Mouse (Mus musculus): ENCODE measurements around the gene Cacnb2. TPM values are rescaled to one million over a fixed set of nuclear protein-coding genes. Genes with fewer than 3 reads are reported as not detected.

Gene Cacnb2
- polyA plus RNA-seq (2015; fragmentation: Nextera tagmentation; extraction: Ambion mirVana): 3.1 and 3.3 TPM in 2 replicates

DNA sequence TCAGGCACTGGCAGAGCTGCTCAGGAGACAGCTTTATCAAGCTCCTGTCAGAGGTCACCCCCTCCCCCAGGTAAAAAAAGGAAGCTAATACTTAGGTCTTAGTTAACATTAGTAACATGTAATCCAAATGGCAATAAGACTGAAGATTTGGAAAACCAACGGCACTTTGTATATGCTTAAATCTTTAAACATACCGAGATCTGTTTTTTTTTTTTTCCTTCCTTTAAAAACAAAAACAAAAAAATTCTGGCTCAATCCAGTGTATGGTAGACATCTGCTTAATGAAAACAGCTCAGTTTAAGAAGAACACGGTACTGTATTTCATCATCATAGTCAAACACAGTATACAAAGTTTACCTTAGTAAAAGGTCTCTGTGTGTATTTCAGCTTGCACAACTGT lies at the start of gene Cacnb2:
Gene Cacnb2 (plus strand): TSS at position 301 of the 400 bp plus-strand sequence.
- ATAC-seq (ENCODE audit: insufficient read depth, low FRiP score): no peak
- Histone ChIP-seq H3K4me3 (replicated peaks; ENCODE audit: low read length) (peak within 1 kb of the TSS; percentile 66), H3K4me1 (ENCODE audit: control insufficient read depth, insufficient read depth, low read length) (peaks cover 8% of the 10 kb centered on the region), H3K27me3 (ENCODE audit: control insufficient read depth, insufficient read depth, low read length) (no peaks in the 10 kb centered on the region), H3K9me3 (replicated peaks; ENCODE audit: control insufficient read depth, low read length) (no peaks in the 10 kb centered on the region), H3K27ac (ENCODE audit: low read length) (peak within 1 kb of the TSS; percentile 63), H3K9ac (ENCODE audit: low read length) (peak within 1 kb of the TSS; percentile 79), H3K4me2 (ENCODE audit: low read depth, low read length) (peak within 1 kb of the TSS; percentile 87), H3K36me3 (ENCODE audit: control insufficient read depth, insufficient read depth, low read length) (no peaks in the 10 kb centered on the region)
- 36% methylated on average over 3 of the region's 3 CpGs for WGBS

DNA sequence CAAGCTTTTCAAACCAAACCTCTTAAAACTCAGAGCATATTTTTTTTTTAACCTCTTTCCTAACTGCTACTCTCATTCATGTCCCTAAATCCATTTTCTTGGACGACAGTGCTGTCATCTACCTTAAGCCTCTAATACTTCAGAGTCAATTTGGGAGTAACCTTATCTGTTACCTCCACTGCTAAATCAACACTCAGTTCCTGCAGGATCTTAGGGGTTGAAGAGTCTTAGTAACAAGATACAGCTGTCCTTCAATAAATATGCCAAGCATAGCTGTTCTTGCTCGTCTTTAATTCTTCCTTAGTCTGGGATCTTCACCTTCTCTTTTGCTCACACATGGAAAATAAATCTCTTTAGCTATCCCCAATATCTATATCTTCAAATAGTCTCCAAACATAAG lies 34.9 kb upstream of the Cacnb2 start:
- H3K9me3 ChIP-seq (replicated peaks; ENCODE audit: control insufficient read depth, low read length): no peaks in the 10 kb centered on the region
- WGBS: 19% methylated on average over 2 of the region's 2 CpGs
- H3K27ac ChIP-seq (ENCODE audit: low read length): no peak overlapping the region
- H3K4me1 ChIP-seq (ENCODE audit: control insufficient read depth, insufficient read depth, low read length): no peaks in the 10 kb centered on the region
- H3K27me3 ChIP-seq (ENCODE audit: control insufficient read depth, insufficient read depth, low read length): no peaks in the 10 kb centered on the region
- no peak overlapping the region for H3K4me2 ChIP-seq (ENCODE audit: low read depth, low read length)
- no peak overlapping the region for H3K9ac ChIP-seq (ENCODE audit: low read length)
- no peak for ATAC-seq (ENCODE audit: insufficient read depth, low FRiP score)
- no peak overlapping the region for H3K4me3 ChIP-seq (replicated peaks; ENCODE audit: low read length)
- no peaks in the 10 kb centered on the region for H3K36me3 ChIP-seq (ENCODE audit: control insufficient read depth, insufficient read depth, low read length)

- no peak overlapping the region for H3K4me3 ChIP-seq (replicated peaks; ENCODE audit: low read length)
- no peak for ATAC-seq (ENCODE audit: insufficient read depth, low FRiP score)
- no peak overlapping the region for H3K9ac ChIP-seq (ENCODE audit: low read length)
- no peaks in the 10 kb centered on the region for H3K9me3 ChIP-seq (replicated peaks; ENCODE audit: control insufficient read depth, low read length)
- no peaks in the 10 kb centered on the region for H3K27me3 ChIP-seq (ENCODE audit: control insufficient read depth, insufficient read depth, low read length)
- no peak overlapping the region for H3K27ac ChIP-seq (ENCODE audit: low read length)
- H3K36me3 ChIP-seq (ENCODE audit: control insufficient read depth, insufficient read depth, low read length): no peaks in the 10 kb centered on the region
- H3K4me2 ChIP-seq (ENCODE audit: low read depth, low read length): no peak overlapping the region
- no peaks in the 10 kb centered on the region for H3K4me1 ChIP-seq (ENCODE audit: control insufficient read depth, insufficient read depth, low read length)
Measured at GRCm38 (mm10) chr2:14571300-14571699, 31.6 kb upstream of the Cacnb2 start.

- Histone ChIP-seq H3K9ac (ENCODE audit: low read length) (no peak overlapping the region), H3K27me3 (ENCODE audit: control insufficient read depth, insufficient read depth, low read length) (no peaks in the 10 kb centered on the region), H3K9me3 (replicated peaks; ENCODE audit: control insufficient read depth, low read length) (no peaks in the 10 kb centered on the region), H3K27ac (ENCODE audit: low read length) (no peak overlapping the region), H3K4me3 (replicated peaks; ENCODE audit: low read length) (no peak overlapping the region), H3K4me2 (ENCODE audit: low read depth, low read length) (no peak overlapping the region), H3K4me1 (ENCODE audit: control insufficient read depth, insufficient read depth, low read length) (no peaks in the 10 kb centered on the region), H3K36me3 (ENCODE audit: control insufficient read depth, insufficient read depth, low read length) (no peaks in the 10 kb centered on the region)
- no peak for ATAC-seq (ENCODE audit: insufficient read depth, low FRiP score)
- 81% methylated on average over 4 of the region's 4 CpGs for WGBS
Measured at GRCm38 (mm10) chr2:14589541-14589940, 13.3 kb upstream of the Cacnb2 start.

DNA sequence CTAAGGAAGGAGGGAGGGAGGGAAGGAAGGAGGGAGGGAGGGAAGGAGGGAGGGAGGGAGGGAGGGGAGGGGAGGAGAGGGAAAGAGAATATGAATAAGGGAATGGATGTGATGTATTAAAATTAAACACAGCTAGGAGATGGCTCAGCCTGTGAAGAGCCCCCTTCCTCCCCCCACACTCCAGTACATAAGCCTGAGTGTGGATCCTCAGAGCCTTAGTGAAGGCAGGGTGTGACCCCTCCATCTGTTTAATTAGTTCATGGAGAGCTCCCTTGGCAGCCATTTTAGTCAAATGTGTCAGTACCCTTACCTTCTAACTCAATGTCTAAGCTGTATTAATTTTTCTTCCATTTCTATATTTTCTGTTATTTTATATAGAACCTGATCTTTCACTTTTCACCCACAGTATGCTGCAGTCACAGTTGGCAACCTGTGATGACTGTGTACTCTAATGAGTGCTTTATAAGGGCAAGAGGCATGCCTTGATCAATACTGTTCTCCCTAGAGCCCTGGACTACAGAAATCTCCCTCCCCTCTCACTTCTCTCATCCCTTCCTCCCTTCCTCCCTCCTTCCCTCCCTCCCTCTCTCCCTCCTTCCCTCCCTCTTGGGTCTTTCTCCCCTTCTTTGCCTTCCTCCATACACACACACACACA lies 4.9 kb upstream of the Cacnb2 start:
- Histone ChIP-seq H3K27me3 (ENCODE audit: control insufficient read depth, insufficient read depth, low read length) (no peaks in the 10 kb centered on the region), H3K4me2 (ENCODE audit: low read depth, low read length) (no peak overlapping the region), H3K36me3 (ENCODE audit: control insufficient read depth, insufficient read depth, low read length) (no peaks in the 10 kb centered on the region), H3K4me3 (replicated peaks; ENCODE audit: low read length) (no peak overlapping the region), H3K4me1 (ENCODE audit: control insufficient read depth, insufficient read depth, low read length) (no peaks in the 10 kb centered on the region), H3K27ac (ENCODE audit: low read length) (no peak overlapping the region), H3K9ac (ENCODE audit: low read length) (no peak overlapping the region), H3K9me3 (replicated peaks; ENCODE audit: control insufficient read depth, low read length) (no peaks in the 10 kb centered on the region)
- ATAC-seq (ENCODE audit: insufficient read depth, low FRiP score): no peak

DNA sequence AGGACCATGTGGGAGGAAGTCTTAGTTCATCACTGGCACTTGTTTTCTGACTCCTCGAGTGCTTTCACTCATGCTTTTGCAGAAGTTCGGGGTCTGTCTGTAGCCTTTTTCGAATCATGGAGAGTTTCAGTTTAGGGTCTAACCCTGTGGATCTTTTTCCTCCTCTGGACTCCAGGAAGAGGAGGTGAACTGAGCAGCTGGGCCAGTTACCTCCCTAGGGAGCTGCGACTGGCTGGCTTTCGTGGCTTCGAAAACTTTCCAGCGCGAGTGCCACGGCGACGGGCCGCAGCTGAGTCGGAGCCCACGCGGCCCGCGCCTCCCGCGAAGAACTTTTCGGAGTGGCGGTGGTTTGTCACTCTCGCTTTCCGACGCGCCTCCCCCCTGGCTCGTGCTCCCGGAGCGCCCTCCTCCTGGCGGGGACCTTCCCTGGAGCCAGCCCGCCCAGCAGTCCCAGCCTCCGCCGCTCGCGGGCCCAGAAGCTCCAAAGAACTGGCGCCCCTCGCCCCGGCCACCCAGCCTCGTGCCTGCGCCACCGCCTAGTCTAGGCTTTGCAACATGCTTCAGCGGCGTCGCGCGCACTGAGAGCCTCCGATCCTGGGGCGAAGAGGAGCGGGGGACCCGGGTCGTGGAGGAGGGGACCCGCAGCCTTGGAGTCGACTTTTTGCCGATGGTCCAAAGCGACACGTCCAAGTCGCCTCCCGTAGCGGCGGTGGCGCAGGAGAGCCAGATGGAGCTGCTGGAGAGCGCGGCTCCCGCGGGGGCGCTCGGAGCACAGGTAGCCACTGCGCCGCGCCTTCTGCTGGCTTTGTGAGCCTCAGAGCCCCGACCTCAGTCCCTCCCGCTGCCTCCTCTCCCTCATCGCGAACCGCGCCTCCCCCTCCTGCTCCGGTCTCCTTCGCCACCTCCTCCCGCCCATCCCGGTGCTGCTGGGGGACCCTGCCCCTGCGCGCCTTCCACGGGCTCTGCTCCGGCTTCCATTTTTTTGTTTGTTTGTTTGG lies 1.2 kb downstream of the Cacnb2 start:
- peak; percentile 90 for ATAC-seq (ENCODE audit: insufficient read depth, low FRiP score)
- Histone ChIP-seq H3K4me2 (ENCODE audit: low read depth, low read length) (peak overlapping the region; percentile 87), H3K4me3 (replicated peaks; ENCODE audit: low read length) (peak overlapping the region; percentile 66), H3K9me3 (replicated peaks; ENCODE audit: control insufficient read depth, low read length) (no peaks in the 10 kb centered on the region), H3K27me3 (ENCODE audit: control insufficient read depth, insufficient read depth, low read length) (no peaks in the 10 kb centered on the region), H3K27ac (ENCODE audit: low read length) (peak overlapping the region; percentile 63), H3K36me3 (ENCODE audit: control insufficient read depth, insufficient read depth, low read length) (no peaks in the 10 kb centered on the region), H3K9ac (ENCODE audit: low read length) (peak overlapping the region; percentile 79), H3K4me1 (ENCODE audit: control insufficient read depth, insufficient read depth, low read length) (peaks cover 8% of the 10 kb centered on the region)
- under 1% methylated on average over 76 of the region's 83 CpGs for WGBS

DNA sequence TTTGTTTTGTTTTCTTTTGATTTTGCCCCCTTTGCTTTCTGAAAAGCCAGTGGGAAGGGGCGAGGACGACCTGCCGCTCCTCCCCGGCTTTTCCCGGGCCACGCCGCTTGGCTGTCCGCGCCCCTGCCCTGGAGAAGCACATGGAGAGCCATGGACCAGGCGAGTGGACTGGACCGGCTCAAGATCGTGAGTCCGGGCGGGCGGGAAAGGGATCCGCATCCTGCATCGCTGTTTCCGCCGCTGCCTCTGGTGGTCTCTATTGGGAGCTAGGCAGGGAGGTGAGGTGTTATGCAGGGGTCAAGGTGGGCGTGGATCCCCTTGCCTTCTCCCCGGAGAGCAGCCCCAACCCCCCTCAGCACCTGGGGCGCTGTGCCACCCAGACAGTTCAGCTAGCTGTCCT lies 1.9 kb downstream of the Cacnb2 start:
- H3K4me1 ChIP-seq (ENCODE audit: control insufficient read depth, insufficient read depth, low read length): peaks cover 8% of the 10 kb centered on the region
- H3K36me3 ChIP-seq (ENCODE audit: control insufficient read depth, insufficient read depth, low read length): no peaks in the 10 kb centered on the region
- H3K4me3 ChIP-seq (replicated peaks; ENCODE audit: low read length): peak overlapping the region; percentile 66
- H3K4me2 ChIP-seq (ENCODE audit: low read depth, low read length): peak overlapping the region; percentile 87
- no peak overlapping the region for H3K27ac ChIP-seq (ENCODE audit: low read length)
- under 1% methylated on average over 22 of the region's 22 CpGs for WGBS
- H3K9ac ChIP-seq (ENCODE audit: low read length): peak overlapping the region; percentile 79
- H3K27me3 ChIP-seq (ENCODE audit: control insufficient read depth, insufficient read depth, low read length): no peaks in the 10 kb centered on the region
- peak; percentile 35; the same call in 1 of the 2 replicates for ATAC-seq (ENCODE audit: insufficient read depth, low FRiP score)
- no peaks in the 10 kb centered on the region for H3K9me3 ChIP-seq (replicated peaks; ENCODE audit: control insufficient read depth, low read length)

DNA sequence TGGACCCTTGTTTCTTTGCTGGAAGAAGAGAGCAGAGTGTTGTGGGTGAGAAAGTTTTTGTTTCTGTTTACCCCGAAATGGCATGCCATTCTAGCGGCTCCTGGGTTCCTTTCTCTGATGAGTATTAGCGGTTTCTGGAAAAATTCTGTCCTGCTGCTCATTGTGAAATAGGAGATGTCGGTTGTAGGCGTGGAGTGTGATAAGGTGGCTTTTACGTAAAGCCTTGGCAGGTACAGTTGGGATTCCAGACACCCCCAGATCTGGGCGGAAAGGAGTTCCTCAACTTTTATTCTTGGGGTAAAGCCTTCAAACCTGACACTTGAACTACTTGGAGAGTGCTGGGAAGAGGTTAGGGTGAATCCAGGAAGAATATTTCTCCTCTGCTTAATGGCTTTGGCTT lies 2.3 kb downstream of the Cacnb2 start:
- Histone ChIP-seq H3K4me1 (ENCODE audit: control insufficient read depth, insufficient read depth, low read length) (peaks cover 8% of the 10 kb centered on the region), H3K9me3 (replicated peaks; ENCODE audit: control insufficient read depth, low read length) (no peaks in the 10 kb centered on the region), H3K36me3 (ENCODE audit: control insufficient read depth, insufficient read depth, low read length) (no peaks in the 10 kb centered on the region), H3K27ac (ENCODE audit: low read length) (no peak overlapping the region), H3K27me3 (ENCODE audit: control insufficient read depth, insufficient read depth, low read length) (no peaks in the 10 kb centered on the region), H3K4me3 (replicated peaks; ENCODE audit: low read length) (peak overlapping the region; percentile 66), H3K9ac (ENCODE audit: low read length) (peak overlapping the region; percentile 79), H3K4me2 (ENCODE audit: low read depth, low read length) (peak overlapping the region; percentile 87)
- ATAC-seq (ENCODE audit: insufficient read depth, low FRiP score): no peak
- WGBS: 10% methylated on average over 7 of the region's 7 CpGs

GRCm38 (mm10) chr2:14608606-14609005 lies 5.7 kb downstream of the Cacnb2 start:
- Histone ChIP-seq H3K27ac (ENCODE audit: low read length) (no peak overlapping the region), H3K9ac (ENCODE audit: low read length) (no peak overlapping the region), H3K36me3 (ENCODE audit: control insufficient read depth, insufficient read depth, low read length) (no peaks in the 10 kb centered on the region), H3K4me3 (replicated peaks; ENCODE audit: low read length) (no peak overlapping the region), H3K4me1 (ENCODE audit: control insufficient read depth, insufficient read depth, low read length) (peaks cover 9% of the 10 kb centered on the region), H3K9me3 (replicated peaks; ENCODE audit: control insufficient read depth, low read length) (no peaks in the 10 kb centered on the region), H3K27me3 (ENCODE audit: control insufficient read depth, insufficient read depth, low read length) (no peaks in the 10 kb centered on the region), H3K4me2 (ENCODE audit: low read depth, low read length) (no peak overlapping the region)
- no peak for ATAC-seq (ENCODE audit: insufficient read depth, low FRiP score)
- 61% methylated on average over 4 of the region's 4 CpGs for WGBS

Measured in stomach, embryonic 16.5 days (tissue).